Mouse (Mus musculus) embryonic fibroblast, embryonic 13.5 days (primary cell): ENCODE data around the gene Adamtsl1. TPM values are rescaled to one million over a fixed set of nuclear protein-coding genes. Genes with fewer than 3 reads are reported as not detected.

ENCODE experiments used
- H3K27ac ChIP-seq: 2 replicates; pipeline ENCODE4 v1.5.1; 2012; ENCODE audit warnings: low read length, control low read depth, inconsistent platforms; ENCODE audit not compliant: insufficient read depth
- H3K4me1 ChIP-seq: 2 replicates; pipeline ENCODE4 v1.6.1; 2011; ENCODE audit warnings: low read length; ENCODE audit not compliant: control insufficient read depth, insufficient read depth
- H3K4me3 ChIP-seq: 2 replicates; pipeline ENCODE4 v1.5.1; 2011; ENCODE audit warnings: mild to moderate bottlenecking, control low read depth, low read length; ENCODE audit not compliant: insufficient read depth
- CTCF ChIP-seq: IDR thresholded peaks from 2 replicates; pipeline ENCODE4 v1.5.1; 2011; ENCODE audit warnings: mild to moderate bottlenecking, control low read depth, low read length, moderate library complexity, borderline replicate concordance; ENCODE audit not compliant: insufficient read depth
- POLR2A ChIP-seq: IDR thresholded peaks from 2 replicates; pipeline ENCODE4 v1.6.1; 2011; ENCODE audit warnings: low read depth, mild to moderate bottlenecking, control low read depth, low read length, moderate library complexity
- polyA plus RNA-seq: library from polyadenylated mRNA; stranded (reverse); fragments of >200 nt; gene quantifications from 2 replicates; pipeline ENCODE4 v1.2.4, GENCODE M21; 2011; ENCODE audit warnings: low read depth; ENCODE audit not compliant: missing spikeins, insufficient read length

Adamtsl1 gene
- polyA plus RNA-seq, 1 experiment: 30.0 TPM

DNA sequence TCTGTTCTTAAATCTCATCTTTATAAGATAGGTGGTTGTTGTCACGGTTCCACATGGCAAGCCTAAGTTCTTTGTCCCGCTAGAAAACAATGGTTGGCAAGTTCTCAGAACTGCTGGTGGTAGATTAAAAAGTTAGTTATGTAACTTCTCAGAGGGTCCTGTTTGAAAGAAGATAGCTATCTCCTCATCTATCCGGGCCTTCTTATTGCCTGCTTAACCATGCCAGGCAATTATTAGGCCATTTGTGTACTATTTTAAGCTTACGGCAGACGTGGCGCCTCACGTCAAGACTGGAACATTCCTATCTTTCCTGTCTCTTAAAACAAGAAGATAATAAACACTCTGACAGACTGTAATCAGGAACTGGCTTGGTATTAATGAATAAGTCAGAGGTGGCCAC lies 115.4 kb downstream of the Adamtsl1 start:
- TF ChIP-seq POLR2A (no peak), CTCF (no peak)
- Histone ChIP-seq H3K4me3 (no peak overlapping the region), H3K4me1 (no peaks in the 10 kb centered on the region), H3K27ac (no peak overlapping the region)

DNA sequence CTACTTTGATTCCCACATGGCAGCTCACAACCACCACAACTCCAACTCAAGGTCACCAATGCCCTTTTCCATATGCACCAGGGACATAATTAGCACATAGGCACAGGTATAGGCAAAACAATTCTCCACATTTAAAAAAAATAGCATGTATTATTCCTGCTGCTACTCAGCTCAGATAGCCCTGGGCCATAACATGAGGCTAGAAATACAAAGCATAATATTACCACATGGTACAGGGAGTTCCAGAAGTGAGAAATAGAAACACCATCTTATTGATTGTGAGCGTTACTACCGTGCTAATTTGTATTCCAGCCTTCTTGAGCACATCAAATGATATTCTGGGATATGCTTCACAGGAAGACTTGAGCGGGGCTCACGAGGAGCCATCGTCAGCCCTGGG lies 155.3 kb downstream of the Adamtsl1 start:
- Histone ChIP-seq H3K4me1 (no peaks in the 10 kb centered on the region), H3K4me3 (no peak overlapping the region), H3K27ac (no peak overlapping the region)
- TF ChIP-seq CTCF: no peak
- no peak for TF ChIP-seq POLR2A

DNA sequence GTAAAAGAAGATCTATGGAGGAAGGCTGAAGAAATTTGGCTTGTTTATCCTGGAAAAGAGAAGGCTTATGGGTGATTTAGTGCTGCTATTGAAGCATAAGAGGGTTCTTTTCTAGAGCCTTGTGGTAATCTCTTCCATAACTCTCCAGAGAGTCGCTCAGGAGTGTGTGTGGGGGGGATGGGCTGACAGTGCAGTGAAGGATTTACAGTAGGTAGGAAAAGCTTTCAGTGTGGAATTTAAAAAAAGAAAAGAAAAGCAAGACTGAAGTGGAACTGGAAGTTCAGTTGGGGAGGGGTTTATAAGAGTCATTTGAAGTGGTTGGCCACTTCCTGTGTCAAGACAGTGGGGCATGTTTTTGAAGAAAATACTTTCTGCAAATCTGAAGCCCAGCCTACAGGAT lies 155.8 kb downstream of the Adamtsl1 start:
- TF ChIP-seq POLR2A: no peak
- TF ChIP-seq CTCF: no peak
- Histone ChIP-seq H3K27ac (no peak overlapping the region), H3K4me1 (no peaks in the 10 kb centered on the region)

DNA sequence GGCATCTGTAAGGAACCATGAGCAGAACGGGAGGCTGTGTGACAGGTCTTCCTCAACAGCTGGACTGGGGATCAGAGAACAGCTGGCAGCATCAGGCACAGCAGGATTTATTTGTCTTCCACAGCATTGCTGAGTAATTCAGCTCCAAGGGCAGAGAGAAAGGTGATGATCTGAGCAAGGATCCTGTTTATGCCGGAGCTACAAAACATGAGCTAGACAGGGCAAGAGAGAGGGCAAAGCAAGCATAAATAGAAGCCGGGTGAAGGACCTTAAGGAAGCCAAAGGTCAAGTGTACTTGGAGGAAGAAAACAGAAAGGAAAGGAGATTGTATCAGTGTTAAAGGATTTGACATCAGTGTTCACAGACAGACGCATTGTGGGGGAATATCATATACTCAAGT lies 158.3 kb downstream of the Adamtsl1 start:
- H3K27ac ChIP-seq: no peak overlapping the region
- H3K4me1 ChIP-seq: no peaks in the 10 kb centered on the region
- no peak for TF ChIP-seq CTCF
- no peak for TF ChIP-seq POLR2A
- no peak overlapping the region for H3K4me3 ChIP-seq

More for the DNA sequence above, 155.8 kb downstream of the Adamtsl1 start:
- H3K4me3 ChIP-seq: no peak overlapping the region

DNA sequence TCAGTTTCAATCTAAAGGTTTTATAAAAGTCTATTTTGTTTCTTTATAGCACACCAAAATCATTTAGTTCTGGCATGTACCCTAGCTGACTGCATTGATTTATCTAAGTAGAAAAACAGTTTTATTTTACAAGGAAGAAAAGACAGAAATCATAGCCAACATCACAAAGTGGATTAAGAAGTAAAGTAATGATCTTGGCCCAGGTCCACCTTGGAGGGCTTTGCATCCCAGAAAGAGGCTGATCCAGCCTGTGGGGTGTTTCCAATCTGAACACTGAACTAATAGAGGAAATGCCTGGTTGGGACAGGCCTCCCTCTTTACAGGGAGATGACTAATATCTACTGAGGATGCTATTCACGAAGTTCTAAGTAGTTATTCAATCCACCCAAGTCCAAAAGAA lies 163.6 kb downstream of the Adamtsl1 start:
- TF ChIP-seq POLR2A (no peak), CTCF (no peak)
- H3K4me1 ChIP-seq: no peaks in the 10 kb centered on the region
- no peak overlapping the region for H3K4me3 ChIP-seq
- no peak overlapping the region for H3K27ac ChIP-seq

DNA sequence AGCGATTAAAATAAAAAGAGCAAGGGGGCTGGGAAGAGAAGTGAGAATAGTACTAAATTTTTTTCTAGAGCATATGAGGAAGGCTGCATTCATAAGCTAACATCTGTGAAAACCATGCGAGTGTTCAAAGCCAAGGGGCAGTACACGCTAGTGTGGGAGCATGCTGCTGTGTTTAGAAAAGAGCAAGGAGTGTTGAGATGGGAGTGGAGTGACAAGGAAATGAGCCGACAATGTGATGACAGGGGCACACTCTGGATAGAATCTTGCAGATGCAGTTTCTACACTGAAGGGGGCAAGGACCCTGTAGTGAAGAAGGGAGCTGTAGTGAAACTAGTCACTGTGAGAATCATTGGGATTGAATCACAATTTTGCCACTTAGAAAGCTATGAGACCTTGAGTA lies 172.2 kb downstream of the Adamtsl1 start:
- no peak overlapping the region for H3K4me3 ChIP-seq
- H3K27ac ChIP-seq: no peak overlapping the region
- TF ChIP-seq CTCF (no peak), POLR2A (no peak)
- no peaks in the 10 kb centered on the region for H3K4me1 ChIP-seq

DNA sequence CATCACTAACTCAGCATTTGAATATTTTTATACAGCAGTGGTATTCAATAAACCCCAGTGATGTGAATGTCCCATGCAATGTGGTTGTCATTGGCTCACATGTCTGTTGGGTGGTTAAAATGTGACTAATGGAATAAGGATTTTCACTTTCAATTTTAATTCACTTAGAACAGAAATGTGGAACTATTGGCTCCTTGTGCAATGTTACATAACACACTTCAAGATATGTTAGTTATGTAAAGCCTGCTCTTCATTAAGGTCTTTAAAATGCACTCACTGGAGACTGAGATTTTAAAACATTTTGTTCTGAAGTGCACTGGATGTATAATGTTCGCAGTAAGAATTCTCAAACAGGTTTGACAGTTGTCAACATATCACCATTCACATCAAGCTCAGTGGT lies 181.3 kb downstream of the Adamtsl1 start:
- H3K4me1 ChIP-seq: no peaks in the 10 kb centered on the region
- no peak overlapping the region for H3K27ac ChIP-seq
- no peak overlapping the region for H3K4me3 ChIP-seq
- TF ChIP-seq CTCF (no peak), POLR2A (no peak)

DNA sequence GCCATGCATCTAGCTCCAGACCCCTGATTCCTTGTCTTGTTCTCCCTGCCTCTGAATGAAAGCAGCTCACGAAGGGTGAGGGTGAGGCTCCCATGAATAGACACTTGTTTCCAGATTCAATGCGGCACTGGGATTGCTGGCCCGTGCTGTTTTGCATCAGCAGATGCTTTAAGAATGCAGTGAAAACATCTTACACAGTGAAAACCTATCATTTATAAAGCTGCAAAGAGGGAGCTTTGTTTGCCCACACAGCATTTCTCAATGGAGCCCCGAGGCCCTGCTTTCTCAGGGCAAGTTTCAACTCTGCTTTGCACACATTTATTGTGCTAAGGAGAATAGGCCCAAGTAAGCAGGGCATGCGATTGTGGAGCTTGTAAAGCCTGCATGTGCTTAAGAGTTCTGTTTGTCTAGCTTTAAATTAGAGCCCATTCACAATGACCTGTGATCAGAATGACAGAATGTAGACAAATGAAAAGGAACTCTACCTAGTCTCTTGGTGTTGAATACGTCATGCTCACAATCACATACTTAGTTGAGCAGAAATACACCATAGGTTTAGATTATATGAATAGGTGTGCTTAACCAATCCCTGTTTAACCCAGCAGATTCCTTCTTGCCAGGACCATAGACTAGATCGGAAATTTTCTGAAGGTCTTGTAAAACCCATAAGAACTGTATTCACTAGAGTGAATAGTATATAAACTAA lies 193.5 kb downstream of the Adamtsl1 start:
- TF ChIP-seq POLR2A (no peak), CTCF (no peak)
- no peak overlapping the region for H3K4me3 ChIP-seq
- no peaks in the 10 kb centered on the region for H3K4me1 ChIP-seq
- H3K27ac ChIP-seq: no peak overlapping the region

DNA sequence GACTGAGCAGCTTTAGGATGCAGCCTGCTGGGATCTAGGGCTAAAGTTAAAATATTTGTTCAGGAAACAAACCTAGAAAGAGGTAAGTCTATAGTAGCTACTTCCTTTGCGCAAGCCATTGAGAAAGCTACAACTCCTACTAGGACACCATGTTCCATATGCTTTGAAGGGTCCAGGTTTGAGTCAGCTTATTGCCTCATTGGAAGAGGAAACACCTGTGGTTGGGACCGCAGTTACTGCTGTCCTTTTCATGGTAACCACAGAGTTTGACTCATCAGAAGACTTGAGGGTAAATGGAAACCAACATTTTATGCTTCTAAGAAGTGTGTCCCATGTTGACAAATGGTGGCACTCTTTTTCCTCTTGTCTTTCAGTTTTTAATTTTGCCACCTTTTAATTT lies 195.7 kb downstream of the Adamtsl1 start:
- Histone ChIP-seq H3K4me1 (no peaks in the 10 kb centered on the region), H3K27ac (no peak overlapping the region), H3K4me3 (no peak overlapping the region)
- TF ChIP-seq POLR2A (no peak), CTCF (no peak)

DNA sequence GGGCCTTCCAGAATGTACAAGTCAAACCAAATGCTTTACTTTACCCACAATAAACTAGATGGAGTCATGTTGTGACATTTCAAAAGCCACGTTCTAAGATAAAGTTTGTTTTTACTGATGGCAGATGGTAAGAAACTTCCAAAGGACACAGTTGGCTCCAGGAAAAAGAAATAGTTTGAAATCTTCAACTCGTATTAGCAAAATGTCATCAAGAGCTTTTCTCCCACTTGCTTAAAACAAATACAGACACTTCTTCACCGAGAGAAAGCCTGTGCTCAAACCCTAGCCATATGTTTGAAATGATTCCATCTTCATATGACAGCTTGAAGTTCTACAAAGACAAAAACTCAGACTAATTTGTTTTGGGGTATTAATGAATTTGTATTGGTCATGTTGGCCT lies 211.0 kb downstream of the Adamtsl1 start:
- H3K27ac ChIP-seq: no peak overlapping the region
- no peak overlapping the region for H3K4me3 ChIP-seq
- no peak for TF ChIP-seq CTCF
- no peak for TF ChIP-seq POLR2A
- no peaks in the 10 kb centered on the region; the same call in 1 of the 2 replicates for H3K4me1 ChIP-seq
